Mouse (Mus musculus) bone marrow, adult 2 months (tissue): ENCODE data around the gene Ewsr1. TPM values are rescaled to one million over a fixed set of nuclear protein-coding genes. Genes with fewer than 3 reads are reported as not detected.

ENCODE experiments used
- H3K27ac ChIP-seq: fragments of 200-500 bp; 2 replicates; pipeline ENCODE4 v1.5.1; 2012; ENCODE audit warnings: low read depth, mild to moderate bottlenecking, control low read depth, inconsistent platforms, low read length; ENCODE audit not compliant: control insufficient read depth, poor library complexity, insufficient read depth
- H3K4me1 ChIP-seq: fragments of 200-500 bp; 2 replicates; pipeline ENCODE4 v1.6.1; 2011; ENCODE audit warnings: low read length; ENCODE audit not compliant: control insufficient read depth, insufficient read depth
- H3K4me3 ChIP-seq: fragments of 200-500 bp; replicated peaks from 2 replicates; pipeline ENCODE3; 2011; ENCODE audit warnings: mild to moderate bottlenecking, low read depth, low read length, control low read depth; ENCODE audit not compliant: control insufficient read depth
- CTCF ChIP-seq: fragments of 200-500 bp; IDR thresholded peaks from 2 replicates; pipeline ENCODE4 v1.5.1; 2011; ENCODE audit warnings: low read length, control low read depth; ENCODE audit not compliant: control insufficient read depth, insufficient read depth
- POLR2A ChIP-seq: fragments of 200-500 bp; IDR thresholded peaks from 2 replicates; pipeline ENCODE4 v1.6.1; 2011; ENCODE audit warnings: low read depth, mild to moderate bottlenecking, control low read depth, low read length, borderline replicate concordance; ENCODE audit not compliant: control insufficient read depth
- WGBS: fragments of 180-500 bp; shearing (Covaris S2); methylation state at CpG from one replicate; pipeline ENCODE4 v1.1.7; 2018; 5-methylcytosine and 5-hydroxymethylcytosine counted together
- polyA plus RNA-seq: library from polyadenylated mRNA; stranded (reverse); fragments of >200 nt; gene quantifications from 2 replicates; pipeline ENCODE4 v1.2.4, GENCODE M21; 2011; ENCODE audit warnings: low replicate concordance; ENCODE audit not compliant: missing spikeins, insufficient read depth, insufficient read length

Gene Ewsr1
- polyA plus RNA-seq: 342 and 464 TPM in 2 replicates

DNA sequence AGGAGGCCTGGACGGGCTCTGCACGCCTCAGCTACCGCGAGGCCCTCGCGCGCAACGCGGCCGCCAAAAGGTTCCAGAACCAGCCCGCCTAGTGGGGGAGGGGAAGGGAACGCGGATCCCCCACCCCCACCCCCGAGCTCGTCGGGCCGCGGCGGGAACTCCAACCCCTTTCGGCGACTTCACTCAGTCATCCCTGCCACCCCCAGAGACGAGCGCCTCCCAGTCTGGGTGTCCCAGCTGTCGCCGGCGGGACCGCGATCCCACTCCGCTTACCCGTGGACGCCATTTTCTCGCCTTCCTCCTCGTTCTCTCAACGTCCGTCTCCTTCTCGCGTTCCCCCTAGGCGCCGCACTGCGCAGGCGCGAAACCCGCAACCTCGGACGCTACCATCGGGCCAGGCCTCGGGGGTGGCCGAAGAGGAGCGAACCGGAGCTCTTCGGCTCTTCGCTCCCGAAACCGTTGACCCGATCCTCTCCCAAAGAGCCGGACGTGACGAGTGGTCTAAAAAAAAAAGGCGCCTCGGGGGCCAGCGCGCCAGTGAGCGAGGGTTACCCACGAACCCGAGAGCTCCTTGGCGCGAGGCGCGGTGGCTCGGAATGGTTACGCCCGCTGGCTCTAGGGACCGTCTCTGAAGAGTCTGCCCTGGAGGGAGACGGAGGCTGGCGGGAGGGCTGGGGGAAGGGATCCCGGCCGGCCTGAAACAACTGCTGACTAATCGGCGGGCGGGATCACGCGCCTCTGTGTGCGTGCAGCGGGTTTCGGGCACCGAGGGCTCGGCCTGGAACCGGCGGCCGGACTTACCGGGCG lies at the start of gene Ewsr1, which contains the start of gene Rhbdd3:
Ewsr1 (minus strand) TSS at position 531 of the 807 bp plus-strand sequence.
Rhbdd3 (plus strand) TSS at position 191 of the 807 bp plus-strand sequence.
- no peaks in the 10 kb centered on the region; the same call in 1 of the 2 replicates for H3K4me1 ChIP-seq
- peak within 1 kb of the TSS; percentile 97 for H3K27ac ChIP-seq
- peak within 1 kb of the TSS; percentile 88 for H3K4me3 ChIP-seq
- under 1% methylated on average over 92 of the region's 92 CpGs for WGBS
- peak; percentile 95 for TF ChIP-seq POLR2A
- TF ChIP-seq CTCF: no peak

DNA sequence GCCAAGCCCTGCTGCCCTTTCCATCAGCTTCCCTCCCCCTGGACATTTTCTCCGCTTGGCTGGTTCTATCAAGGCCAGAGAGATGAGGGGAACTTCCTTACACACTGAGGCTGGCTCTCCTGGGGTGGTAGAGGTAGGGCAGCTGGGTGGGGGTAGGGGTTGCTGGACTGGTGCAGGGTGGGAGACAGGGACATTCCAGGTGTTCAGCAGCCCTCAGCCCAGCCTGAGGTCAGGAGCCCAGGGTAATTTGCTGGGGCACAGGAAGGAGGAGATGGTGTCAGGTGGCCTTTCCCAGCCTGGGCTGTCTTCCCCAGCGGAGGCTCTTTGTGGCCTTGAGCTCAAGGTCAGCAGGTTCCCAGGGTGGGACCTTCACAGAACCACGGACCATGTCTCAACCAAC lies 46.5 kb upstream of the Ewsr1 start:
- whole genome bisulfite sequencing: 67% methylated on average over 3 of the region's 3 CpGs
- Histone ChIP-seq H3K27ac (no peak overlapping the region), H3K4me3 (no peak overlapping the region), H3K4me1 (peaks cover 5% of the 10 kb centered on the region; the same call in 1 of the 2 replicates)
- TF ChIP-seq POLR2A: no peak
- no peak for TF ChIP-seq CTCF

DNA sequence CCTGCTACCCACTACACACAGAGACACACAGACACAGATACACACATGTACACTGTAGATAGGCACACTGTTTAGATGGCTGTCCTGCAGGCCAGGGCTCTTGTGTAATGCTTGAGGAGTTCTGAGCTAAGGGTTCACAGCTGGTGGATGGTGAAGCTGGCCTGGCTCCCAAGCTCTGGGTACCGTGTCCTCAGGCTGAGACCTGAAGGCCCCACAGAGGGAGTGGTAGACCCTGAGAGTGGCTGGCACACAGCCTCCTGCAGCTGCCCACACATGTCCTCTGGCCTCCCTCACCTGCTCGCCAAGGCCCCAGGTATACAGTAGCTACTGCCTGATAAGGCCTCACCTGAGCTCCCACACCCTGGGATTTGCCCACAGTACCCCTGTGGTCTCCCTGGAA lies 42.9 kb upstream of the Ewsr1 start:
- H3K4me1 ChIP-seq: peaks cover 2% of the 10 kb centered on the region; the same call in 1 of the 2 replicates
- TF ChIP-seq CTCF (no peak), POLR2A (no peak)
- H3K4me3 ChIP-seq: no peak overlapping the region
- 65% methylated on average over 2 of the region's 2 CpGs for WGBS
- H3K27ac ChIP-seq: no peak overlapping the region

DNA sequence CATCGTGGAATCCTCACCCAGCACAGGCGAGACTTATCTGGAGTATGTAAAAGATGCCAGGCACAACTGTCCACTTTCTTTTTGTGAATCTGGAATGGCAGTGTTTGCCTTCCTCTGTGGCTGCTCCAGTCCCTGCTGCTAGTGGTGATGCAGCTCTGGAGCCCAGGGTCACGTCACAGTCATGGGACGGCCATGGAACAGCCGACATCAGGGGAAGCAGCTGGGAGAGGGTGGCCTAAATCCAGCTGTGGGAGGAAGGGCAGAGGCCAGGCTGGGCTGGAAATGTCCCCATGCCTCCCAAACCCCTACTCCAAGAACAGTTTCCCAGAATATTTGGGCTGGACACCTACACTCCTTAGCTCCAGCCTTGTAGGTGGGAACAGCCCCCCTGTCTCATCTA lies 42.2 kb upstream of the Ewsr1 start:
- no peak for TF ChIP-seq CTCF
- TF ChIP-seq POLR2A: no peak
- H3K4me3 ChIP-seq: no peak overlapping the region
- no peak overlapping the region for H3K27ac ChIP-seq
- H3K4me1 ChIP-seq: no peaks in the 10 kb centered on the region
- WGBS: 80% methylated on average over 5 of the region's 5 CpGs

DNA sequence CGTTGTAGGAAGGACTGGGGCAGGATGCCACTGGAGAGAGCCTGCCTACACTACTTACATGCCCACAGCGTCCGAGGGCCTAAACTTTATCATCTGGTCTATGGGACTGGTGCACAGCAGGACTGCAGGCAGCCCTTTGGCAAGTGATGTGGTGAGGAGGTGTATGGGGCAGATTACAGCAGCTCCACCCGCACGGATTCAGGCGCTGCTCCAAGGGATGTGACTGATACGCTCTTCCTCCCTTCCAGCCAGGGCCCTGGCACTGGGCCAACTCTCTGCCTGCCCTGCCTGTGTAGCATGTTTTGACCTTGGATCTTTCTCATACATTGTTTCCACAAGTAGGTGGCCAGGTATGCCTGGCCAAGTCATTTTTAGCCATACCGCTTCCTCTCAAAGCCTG lies 41.6 kb upstream of the Ewsr1 start:
- H3K27ac ChIP-seq: no peak overlapping the region
- H3K4me1 ChIP-seq: no peaks in the 10 kb centered on the region
- no peak overlapping the region for H3K4me3 ChIP-seq
- WGBS: 58% methylated on average over 8 of the region's 8 CpGs
- TF ChIP-seq POLR2A (no peak), CTCF (no peak)

DNA sequence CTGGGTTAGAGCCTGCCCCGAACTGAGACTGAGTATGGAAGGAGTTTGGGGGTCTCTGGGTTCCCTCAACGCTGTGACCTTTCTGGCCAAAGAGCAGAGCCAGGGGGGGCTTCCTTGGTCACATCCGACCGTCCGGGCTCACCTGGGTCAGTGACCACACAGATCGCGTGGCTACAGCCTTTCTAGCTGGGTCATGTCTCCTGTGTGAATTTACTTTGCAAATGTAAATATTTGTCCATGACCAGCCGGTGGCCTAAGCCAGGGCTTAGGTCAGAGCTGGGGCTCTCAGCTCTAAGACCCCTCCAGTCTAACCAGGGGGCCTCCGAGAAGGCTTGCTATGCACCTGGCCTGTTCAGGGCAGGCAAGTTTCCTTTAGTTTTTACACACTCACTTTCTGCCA lies 40.3 kb upstream of the Ewsr1 start:
- no peak overlapping the region for H3K27ac ChIP-seq
- no peak for TF ChIP-seq CTCF
- no peak for TF ChIP-seq POLR2A
- H3K4me3 ChIP-seq: no peak overlapping the region
- H3K4me1 ChIP-seq: no peaks in the 10 kb centered on the region
- 87% methylated on average over 9 of the region's 9 CpGs for WGBS

DNA sequence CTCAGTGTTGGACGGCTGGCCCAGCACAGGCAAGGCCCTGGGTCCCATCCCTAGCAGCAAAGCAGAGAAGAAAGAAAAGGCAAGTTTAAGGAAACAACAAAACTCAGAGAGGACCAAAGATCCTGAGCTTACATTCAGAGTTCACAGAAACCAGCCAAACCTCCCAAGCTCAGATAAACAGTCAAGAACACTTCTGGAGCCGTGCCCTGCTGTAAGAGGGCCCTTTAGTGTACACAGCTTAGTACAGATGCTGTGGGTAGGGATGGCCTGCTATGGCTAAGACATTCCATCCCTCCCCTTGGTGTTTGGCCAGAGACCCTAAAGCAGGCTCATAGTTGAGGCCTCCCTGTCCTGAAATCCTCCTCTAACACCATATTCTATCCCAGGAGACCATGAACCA lies 39.6 kb upstream of the Ewsr1 start:
- no peak for TF ChIP-seq POLR2A
- TF ChIP-seq CTCF: no peak
- no peak overlapping the region for H3K27ac ChIP-seq
- H3K4me3 ChIP-seq: no peak overlapping the region
- 65% methylated on average over 2 of the region's 2 CpGs for WGBS
- no peaks in the 10 kb centered on the region for H3K4me1 ChIP-seq

DNA sequence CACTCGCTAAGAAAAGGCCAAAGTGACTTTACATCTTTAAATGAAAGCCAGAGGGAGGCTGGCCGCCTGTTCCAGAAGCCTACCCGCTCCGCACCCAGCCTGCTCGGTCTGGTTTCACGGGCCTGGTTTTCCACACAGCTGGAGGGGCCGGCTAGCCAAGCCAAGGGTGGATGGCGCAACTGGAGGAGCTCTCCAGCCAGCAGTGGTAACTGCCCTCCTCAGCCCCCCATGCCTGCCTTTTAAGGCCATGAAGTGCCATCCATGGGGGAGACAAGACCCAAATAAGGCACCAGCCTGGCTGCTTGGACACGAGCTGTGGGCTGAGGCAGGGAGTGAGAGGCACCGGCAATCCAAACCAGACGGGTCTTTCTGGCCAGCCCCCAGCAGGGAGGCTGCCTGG lies 36.8 kb upstream of the Ewsr1 start:
- no peak for TF ChIP-seq POLR2A
- 59% methylated on average over 11 of the region's 11 CpGs for WGBS
- Histone ChIP-seq H3K4me1 (no peaks in the 10 kb centered on the region), H3K4me3 (no peak overlapping the region), H3K27ac (no peak overlapping the region)

DNA sequence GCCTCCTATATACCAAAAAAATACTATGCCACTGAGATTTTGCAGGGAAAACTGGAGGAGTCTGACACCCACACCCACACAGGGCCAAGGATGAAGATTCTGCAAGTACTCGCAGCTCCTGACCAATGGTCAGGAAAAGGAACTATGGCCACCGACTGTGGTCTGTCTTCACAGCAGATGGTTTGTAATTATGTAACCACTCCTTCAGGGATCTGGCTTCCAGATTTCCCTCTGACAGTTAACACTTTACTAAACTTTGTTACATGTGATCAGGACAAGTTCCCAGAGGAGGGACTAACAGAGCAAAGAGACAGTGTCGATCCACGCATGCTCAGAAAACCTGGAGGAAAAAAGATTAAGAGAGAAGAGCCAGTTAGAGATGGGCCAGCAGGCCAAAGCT lies 33.7 kb upstream of the Ewsr1 start:
- TF ChIP-seq POLR2A: no peak
- no peak for TF ChIP-seq CTCF
- no peaks in the 10 kb centered on the region for H3K4me1 ChIP-seq
- no peak overlapping the region for H3K4me3 ChIP-seq
- WGBS: 23% methylated on average over 4 of the region's 4 CpGs
- H3K27ac ChIP-seq: no peak overlapping the region
